Mouse (Mus musculus): ENCODE results near the gene Mlx. TPM values are rescaled to one million over a fixed set of nuclear protein-coding genes. Genes with fewer than 3 reads are reported as not detected.

Gene Mlx
- 10 to 100 TPM; 38.9 to 41.8 TPM for total RNA-seq (2021)

- intact Hi-C loops (cut with DNase I): no loop called here
- DNase-seq (ENCODE audit: low spot score in 2 of 2): peak; percentile 91 to 93
These were observed at the start of gene Mlx for GRCm38 (mm10) chr11:101086756-101087681. Gene Mlx, plus strand, starts transcription at chr11:101087277.

GRCm38 (mm10) chr11:101037795-101038194 lies 49.3 kb upstream of the Mlx start:
- intact Hi-C loops (cut with DNase I): no loop called here

GRCm38 (mm10) chr11:101045826-101046225 lies 41.3 kb upstream of the Mlx start:
- DNase-seq (ENCODE audit: low spot score in 2 of 2): no peak
- intact Hi-C loops (cut with DNase I): no loop called here

More at GRCm38 (mm10) chr11:101037795-101038194, 49.3 kb upstream of the Mlx start:
- DNase-seq (ENCODE audit: low spot score in 2 of 2): no peak

- intact Hi-C loops (cut with DNase I): no loop called here
- no peak for DNase-seq (ENCODE audit: low spot score in 2 of 2)
These were observed 40.6 kb upstream of the Mlx start for GRCm38 (mm10) chr11:101046440-101046839.

- intact Hi-C loops (cut with DNase I): no loop called here
- no peak for DNase-seq (ENCODE audit: low spot score in 2 of 2)
These were observed 39.6 kb upstream of the Mlx start for GRCm38 (mm10) chr11:101047502-101047901.

GRCm38 (mm10) chr11:101050359-101050758 lies 36.7 kb upstream of the Mlx start:
- intact Hi-C loops (cut with DNase I): loop anchor here (5.0 kb wide), 1 partner anchor 38 kb away; no protein-coding TSS in a partner anchor
- peak in 1 of 2 experiments; percentile 59 for DNase-seq (ENCODE audit: low spot score in 2 of 2)

GRCm38 (mm10) chr11:101051051-101051493 lies 36.0 kb upstream of the Mlx start:
- peak in 1 of 2 experiments; percentile 59 for DNase-seq (ENCODE audit: low spot score in 2 of 2)
- intact Hi-C loops (cut with DNase I): loop anchor here (5.0 kb wide), 1 partner anchor 39 kb away; no protein-coding TSS in a partner anchor

- intact Hi-C loops (cut with DNase I): loop anchor here (5.0 kb wide), 1 partner anchor 39 kb away; no protein-coding TSS in a partner anchor
- no peak for DNase-seq (ENCODE audit: low spot score in 2 of 2)
These were observed 35.5 kb upstream of the Mlx start for GRCm38 (mm10) chr11:101051617-101052016.

GRCm38 (mm10) chr11:101052751-101053473 lies 34.2 kb upstream of the Mlx start:
- intact Hi-C loops (cut with DNase I): loop anchor here (5.0 kb wide), 1 partner anchor 41 kb away; no protein-coding TSS in a partner anchor
- DNase-seq (ENCODE audit: low spot score in 2 of 2): no peak

- no peak for DNase-seq (ENCODE audit: low spot score in 2 of 2)
- intact Hi-C loops (cut with DNase I): loop anchor here (5.0 kb wide), 1 partner anchor 42 kb away; no protein-coding TSS in a partner anchor
These were observed 33.1 kb upstream of the Mlx start for GRCm38 (mm10) chr11:101053974-101054373.

- intact Hi-C loops (cut with DNase I): no loop called here
- DNase-seq (ENCODE audit: low spot score in 2 of 2): no peak
These were observed 31.7 kb upstream of the Mlx start for GRCm38 (mm10) chr11:101055418-101055817.

GRCm38 (mm10) chr11:101056885-101057284 lies 30.2 kb upstream of the Mlx start:
- no peak for DNase-seq (ENCODE audit: low spot score in 2 of 2)
- intact Hi-C loops (cut with DNase I): no loop called here

GRCm38 (mm10) chr11:101057860-101058259 lies 29.2 kb upstream of the Mlx start:
- DNase-seq (ENCODE audit: low spot score in 2 of 2): peak; percentile 69 to 82
- intact Hi-C loops (cut with DNase I): no loop called here

- intact Hi-C loops (cut with DNase I): no loop called here
- no peak for DNase-seq (ENCODE audit: low spot score in 2 of 2)
These were observed 28.4 kb upstream of the Mlx start for GRCm38 (mm10) chr11:101058726-101059125.

- no peak for DNase-seq (ENCODE audit: low spot score in 2 of 2)
- intact Hi-C loops (cut with DNase I): no loop called here
These were observed 27.6 kb upstream of the Mlx start for GRCm38 (mm10) chr11:101059473-101059872.

GRCm38 (mm10) chr11:101060126-101060525 lies 27.0 kb upstream of the Mlx start:
- DNase-seq (ENCODE audit: low spot score in 2 of 2): peak; percentile 66 to 73
- intact Hi-C loops (cut with DNase I): no loop called here

- DNase-seq (ENCODE audit: low spot score in 2 of 2): no peak
- intact Hi-C loops (cut with DNase I): no loop called here
These were observed 26.0 kb upstream of the Mlx start for GRCm38 (mm10) chr11:101061049-101061448.

- DNase-seq (ENCODE audit: low spot score in 2 of 2): peak in 1 of 2 experiments; percentile 56
These were observed 24.8 kb upstream of the Mlx start for GRCm38 (mm10) chr11:101062165-101062884.

GRCm38 (mm10) chr11:101062971-101063675 lies 24.0 kb upstream of the Mlx start:
- DNase-seq (ENCODE audit: low spot score in 2 of 2): no peak
- intact Hi-C loops (cut with DNase I): no loop called here

More at GRCm38 (mm10) chr11:101062165-101062884, 24.8 kb upstream of the Mlx start:
- intact Hi-C loops (cut with DNase I): no loop called here

Measured in left cerebral cortex, postnatal 36 days (tissue).